Mouse (Mus musculus) MEL (cell line): ENCODE measurements around the gene Ipo7. TPM values are rescaled to one million over a fixed set of nuclear protein-coding genes. Genes with fewer than 3 reads are reported as not detected.
A peak's percentile ranks its signal among the peaks of the same experiment; 100 is the strongest.

ENCODE experiments used
- DNase-seq: peaks from one replicate; pipeline ENCODE4 v3.0.0; 2011; ENCODE audit warnings: low read depth, low spot score
- H3K27ac ChIP-seq: 2 replicates; pipeline ENCODE4 v1.5.1; 2012; ENCODE audit warnings: low read depth, mild to moderate bottlenecking, control low read depth, low read length, moderate library complexity; ENCODE audit not compliant: control insufficient read depth
- H3K27me3 ChIP-seq, 2 experiments: fragments of 150-350 bp in 1 of 2; sonication (generic) in 1 of 2; 2 replicates each; pipeline ENCODE4 v1.6.1; 2012; ENCODE audit warnings: low read length in 2 of 2, mild to moderate bottlenecking in 2 of 2, improper control_type of control experiment in 1 of 2, moderate library complexity in 1 of 2; ENCODE audit not compliant: insufficient read depth in 2 of 2, control insufficient read depth in 1 of 2
- H3K36me3 ChIP-seq, 2 experiments: 2 replicates each; pipeline ENCODE4 v1.6.1; 2012 to 2014; ENCODE audit warnings: low read length in 2 of 2, improper control_type of control experiment in 1 of 2, inconsistent platforms in 1 of 2, mild to moderate bottlenecking in 1 of 2; ENCODE audit not compliant: insufficient read depth in 2 of 2, control insufficient read depth in 1 of 2
- H3K4me1 ChIP-seq, 2 experiments: fragments of 150-350 bp in 1 of 2; sonication (generic) in 1 of 2; 2 replicates each; pipeline ENCODE4 v1.6.1; 2012; ENCODE audit warnings: low read length in 2 of 2, improper control_type of control experiment in 1 of 2, mild to moderate bottlenecking in 1 of 2; ENCODE audit not compliant: insufficient read depth in 2 of 2, control insufficient read depth in 1 of 2
- H3K4me3 ChIP-seq, 2 experiments: fragments of 150-350 bp in 1 of 2; sonication (generic) in 1 of 2; 2 replicates each; pipeline ENCODE4 v1.5.1; 2012; ENCODE audit warnings: low read depth in 2 of 2, low read length in 2 of 2, mild to moderate bottlenecking in 2 of 2, moderate library complexity in 2 of 2, control low read depth in 1 of 2, improper control_type of control experiment in 1 of 2; ENCODE audit not compliant: control insufficient read depth in 1 of 2, insufficient read depth in 1 of 2
- H3K79me2 ChIP-seq: 2 replicates; pipeline ENCODE4 v1.6.1; 2012; ENCODE audit warnings: mild to moderate bottlenecking, low read length, moderate library complexity; ENCODE audit not compliant: control insufficient read depth, poor library complexity, insufficient read depth
- H3K9ac ChIP-seq: 2 replicates; pipeline ENCODE4 v1.6.1; 2012; ENCODE audit warnings: low read depth, mild to moderate bottlenecking, control low read depth, low read length, moderate library complexity; ENCODE audit not compliant: control insufficient read depth, poor library complexity, severe bottlenecking
- H3K9me3 ChIP-seq: fragments of 150-350 bp; sonication (generic); replicated peaks from 2 replicates; pipeline ENCODE4 v1.6.1; 2012; ENCODE audit warnings: mild to moderate bottlenecking, low read length, improper control_type of control experiment, moderate library complexity; ENCODE audit not compliant: insufficient read depth
- CHD1 ChIP-seq: IDR thresholded peaks from 2 replicates; pipeline ENCODE4 v1.6.1; 2012; ENCODE audit warnings: low read depth, mild to moderate bottlenecking, inconsistent platforms, low read length, improper control_type of control experiment
- CTCF ChIP-seq, 3 experiments: IDR thresholded peaks in 2 of 3; conservative IDR thresholded peaks in 1 of 3; 2 replicates each; pipeline ENCODE4 v1.5.1; 2011 to 2012; ENCODE audit warnings: low read length in 3 of 3, low read depth in 2 of 3, mild to moderate bottlenecking in 2 of 3, improper control_type of control experiment in 1 of 3, inconsistent platforms in 1 of 3, mixed read lengths in 1 of 3, moderate library complexity in 1 of 3; ENCODE audit not compliant: control insufficient read depth in 1 of 3, insufficient read depth in 1 of 3, poor library complexity in 1 of 3, severe bottlenecking in 1 of 3
- E2F4 ChIP-seq: IDR thresholded peaks from 2 replicates; pipeline ENCODE4 v1.6.1; 2011; ENCODE audit warnings: low read depth, low read length, improper control_type of control experiment, borderline replicate concordance
- ELF1 ChIP-seq: IDR thresholded peaks from 2 replicates; pipeline ENCODE4 v1.6.1; 2014; ENCODE audit warnings: low read depth, mild to moderate bottlenecking, inconsistent platforms, low read length, improper control_type of control experiment, moderate library complexity
- ETS1 ChIP-seq: IDR thresholded peaks from 2 replicates; pipeline ENCODE4 v1.6.1; 2012; ENCODE audit warnings: low read depth, mild to moderate bottlenecking, inconsistent platforms, low read length, improper control_type of control experiment, moderate library complexity
- GATA1 ChIP-seq: IDR thresholded peaks from 2 replicates; pipeline ENCODE4 v1.6.1; 2011; ENCODE audit warnings: low read depth, low read length, improper control_type of control experiment
- KAT2A ChIP-seq: conservative IDR thresholded peaks from 2 replicates; pipeline ENCODE4 v1.6.1; 2012; ENCODE audit warnings: low read depth, low read length, improper control_type of control experiment, inconsistent platforms
- MAFK ChIP-seq: IDR thresholded peaks from 2 replicates; pipeline ENCODE4 v1.6.1; 2011; ENCODE audit warnings: low read depth, mild to moderate bottlenecking, low read length, improper control_type of control experiment, borderline replicate concordance
- MEF2A ChIP-seq: IDR thresholded peaks from 2 replicates; pipeline ENCODE4 v1.6.1; 2014; ENCODE audit warnings: low read depth, mild to moderate bottlenecking, inconsistent platforms, low read length, improper control_type of control experiment; ENCODE audit not compliant: poor library complexity, insufficient replicate concordance, severe bottlenecking; ENCODE audit errors: extremely low read depth
- MYB ChIP-seq: IDR thresholded peaks from 2 replicates; pipeline ENCODE4 v1.6.1; 2011; ENCODE audit warnings: mild to moderate bottlenecking, low read depth, low read length, improper control_type of control experiment
- MYC ChIP-seq: IDR thresholded peaks from 2 replicates; pipeline ENCODE4 v1.6.1; 2011; ENCODE audit warnings: low read depth, mild to moderate bottlenecking, low read length, improper control_type of control experiment, moderate library complexity
- NELFE ChIP-seq: IDR thresholded peaks from 2 replicates; pipeline ENCODE4 v1.6.1; 2011; ENCODE audit warnings: low read depth, low read length, improper control_type of control experiment
- NRF1 ChIP-seq: IDR thresholded peaks from 2 replicates; pipeline ENCODE4 v1.6.1; 2014; ENCODE audit warnings: low read depth, mild to moderate bottlenecking, inconsistent platforms, low read length, improper control_type of control experiment, moderate library complexity; ENCODE audit not compliant: poor library complexity, insufficient read depth, severe bottlenecking
- POLR2A ChIP-seq, 2 experiments: IDR thresholded peaks; 2 replicates each; pipeline ENCODE4 v1.6.1; 2011 to 2012; ENCODE audit warnings: low read length in 2 of 2, mild to moderate bottlenecking in 2 of 2, control low read depth in 1 of 2, improper control_type of control experiment in 1 of 2, low read depth in 1 of 2, moderate library complexity in 1 of 2; ENCODE audit not compliant: control insufficient read depth in 1 of 2, insufficient read depth in 1 of 2, poor library complexity in 1 of 2
- POLR2AphosphoS2 ChIP-seq: IDR thresholded peaks from 2 replicates; pipeline ENCODE4 v1.6.1; 2011; ENCODE audit warnings: low read length, improper control_type of control experiment
- RAD21 ChIP-seq: IDR thresholded peaks from 2 replicates; pipeline ENCODE4 v1.6.1; 2011; ENCODE audit warnings: mild to moderate bottlenecking, low read depth, low read length, improper control_type of control experiment
- RCOR1 ChIP-seq: IDR thresholded peaks from 2 replicates; pipeline ENCODE4 v1.6.1; 2012; ENCODE audit warnings: low read depth, mild to moderate bottlenecking, inconsistent platforms, low read length, improper control_type of control experiment
- SIN3A ChIP-seq: IDR thresholded peaks from 2 replicates; pipeline ENCODE4 v1.6.1; 2012; ENCODE audit warnings: low read length, improper control_type of control experiment, inconsistent platforms
- TAL1 ChIP-seq: IDR thresholded peaks from 2 replicates; pipeline ENCODE4 v1.6.1; 2012; ENCODE audit warnings: mild to moderate bottlenecking, inconsistent platforms, low read length, moderate library complexity, mixed read lengths
- TBP ChIP-seq: IDR thresholded peaks from 2 replicates; pipeline ENCODE4 v1.8.0; 2011; ENCODE audit warnings: low read depth, low read length, improper control_type of control experiment
- TCF12 ChIP-seq: IDR thresholded peaks from 2 replicates; pipeline ENCODE4 v1.6.1; 2014; ENCODE audit warnings: low read depth, mild to moderate bottlenecking, inconsistent platforms, low read length, improper control_type of control experiment, moderate library complexity
- ZKSCAN1 ChIP-seq: IDR thresholded peaks from 2 replicates; pipeline ENCODE4 v1.6.1; 2012; ENCODE audit warnings: low read depth, mild to moderate bottlenecking, inconsistent platforms, low read length, improper control_type of control experiment, moderate library complexity
- ZMIZ1 ChIP-seq: IDR thresholded peaks from 2 replicates; pipeline ENCODE4 v1.6.1; 2012; ENCODE audit warnings: low read depth, mild to moderate bottlenecking, inconsistent platforms, low read length, improper control_type of control experiment, moderate library complexity
- ZNF384 ChIP-seq: IDR thresholded peaks from 2 replicates; pipeline ENCODE4 v1.6.1; 2012; ENCODE audit warnings: low read depth, mild to moderate bottlenecking, inconsistent platforms, low read length, improper control_type of control experiment
- polyA plus RNA-seq, 2 experiments: library from polyadenylated mRNA; stranded (reverse) in 1 of 2; unstranded in 1 of 2; fragments of >175 nt in 1 of 2; fragments of >200 nt in 1 of 2; gene quantifications; 2 replicates each; pipeline versions ENCODE4 v1.2.1 to v1.2.4; 2012; ENCODE audit warnings: low replicate concordance in 2 of 2, low read depth in 1 of 2; ENCODE audit not compliant: insufficient read length in 2 of 2, insufficient read depth in 1 of 2, missing spikeins in 1 of 2
- total RNA-seq: library from RNA; depleted of rRNA; stranded (reverse); fragments of 300-350 nt; gene quantifications from 2 replicates; pipeline ENCODE4 v1.2.3, GENCODE M21; 2012

The Ipo7 gene
- total and polyA plus RNA-seq, 3 experiments = 111 to 172 (median 145) TPM

- H3K27me3 ChIP-seq = no peaks in the 10 kb centered on the region
- H3K36me3 ChIP-seq = peaks cover 0 to 22% of the 10 kb centered on the region in 2 experiments; a peak in 2 of 4 replicates
- H3K27ac ChIP-seq = no peak overlapping the region
- no peak for DNase-seq
- no peak overlapping the region for H3K4me3 ChIP-seq
- no peak overlapping the region for H3K9ac ChIP-seq
- H3K4me1 ChIP-seq = no peaks in the 10 kb centered on the region
- H3K79me2 ChIP-seq = no peaks in the 10 kb centered on the region
- H3K9me3 ChIP-seq = no peaks in the 10 kb centered on the region
- TF ChIP-seq MYB (no peak), GATA1 (no peak), SIN3A (no peak), CHD1 (no peak), POLR2A (IDR thresholded peaks at IDR 0.05; ENCODE audit: control insufficient read depth in 1 of 2, insufficient read depth in 1 of 2, low read depth in 1 of 2, low read length in 2 of 2, poor library complexity in 1 of 2) (no peak), E2F4 (no peak), NRF1 (no peak)
Measured at GRCm38 (mm10) chr7:110091670-110092069, 73.6 kb downstream of the Ipo7 start.

GRCm38 (mm10) chr7:110096332-110096731 is 78.3 kb downstream of the Ipo7 start:
- H3K27ac ChIP-seq = no peak overlapping the region
- no peaks in the 10 kb centered on the region for H3K4me1 ChIP-seq
- peaks cover 0 to 19% of the 10 kb centered on the region in 2 experiments; a peak in 2 of 4 replicates for H3K36me3 ChIP-seq
- no peak overlapping the region for H3K4me3 ChIP-seq
- H3K27me3 ChIP-seq = no peaks in the 10 kb centered on the region
- DNase-seq = peak; percentile 20
- no peaks in the 10 kb centered on the region for H3K9me3 ChIP-seq
- TF ChIP-seq RAD21 = peak; percentile 6
- no peak for TF ChIP-seq ZMIZ1
- TF ChIP-seq CTCF (IDR thresholded peaks at IDR 0.05 in 2 of 3, conservative IDR thresholded peaks at IDR 0.05 in 1 of 3; ENCODE audit: control insufficient read depth in 1 of 3, insufficient read depth in 1 of 3, low read depth in 2 of 3, low read length in 3 of 3, poor library complexity in 1 of 3, severe bottlenecking in 1 of 3) = no peak
- no peak overlapping the region for H3K9ac ChIP-seq
- no peaks in the 10 kb centered on the region for H3K79me2 ChIP-seq

- H3K79me2 ChIP-seq = no peaks in the 10 kb centered on the region
- no peak for DNase-seq
- peaks cover 0 to 15% of the 10 kb centered on the region in 2 experiments; a peak in 2 of 4 replicates for H3K36me3 ChIP-seq
- no peaks in the 10 kb centered on the region for H3K9me3 ChIP-seq
- no peaks in the 10 kb centered on the region for H3K4me1 ChIP-seq
- H3K27me3 ChIP-seq = no peaks in the 10 kb centered on the region
- H3K27ac ChIP-seq = no peak overlapping the region
- no peak overlapping the region for H3K4me3 ChIP-seq
- no peak overlapping the region for H3K9ac ChIP-seq
- no peak for TF ChIP-seq POLR2A (IDR thresholded peaks at IDR 0.05; ENCODE audit: control insufficient read depth in 1 of 2, insufficient read depth in 1 of 2, low read depth in 1 of 2, low read length in 2 of 2, poor library complexity in 1 of 2)
- TF ChIP-seq TAL1 = no peak
- TF ChIP-seq ELF1 = no peak
- no peak for TF ChIP-seq MYC
- TF ChIP-seq MAFK = no peak
- no peak for TF ChIP-seq TCF12
- TF ChIP-seq ZNF384 = no peak
- no peak for TF ChIP-seq ZKSCAN1
- no peak for TF ChIP-seq KAT2A
- TF ChIP-seq RCOR1 = no peak
- no peak for TF ChIP-seq POLR2AphosphoS2
- TF ChIP-seq ETS1 = no peak
- no peak for TF ChIP-seq MEF2A
- no peak for TF ChIP-seq CHD1
- no peak for TF ChIP-seq TBP
- no peak for TF ChIP-seq MYB
- no peak for TF ChIP-seq NELFE
- TF ChIP-seq SIN3A = no peak
- no peak for TF ChIP-seq ZMIZ1
- TF ChIP-seq E2F4 = no peak
Measured at GRCm38 (mm10) chr7:110097106-110097793, 79.2 kb downstream of the Ipo7 start.
